9 mouse cellular contexts compared by ENCODE assay signal in genomic region chr9:109989084-109989483, GRCm38 (mm10). TPM values are rescaled to one million over a fixed set of nuclear protein-coding genes. Genes with fewer than 3 reads are reported as not detected.
DNase-seq lines count a peak whose midpoint lies in the region; ATAC-seq and TF ChIP-seq lines count a peak whose summit lies in the region.
"Had no signal": no experiment of that assay in that cellular context is flagged by ENCODE, and none has a peak within 500 bp of the region (broad histone marks: within the 10 kb centered on the region; RNA-seq: fewer than 3 reads in every experiment).

No protein-coding gene starts in this region.

- peak overlapping the region; percentile 70 for H3K27ac ChIP-seq in layer of hippocampus, adult 2 months
- H3K27ac ChIP-seq in intestine, postnatal 0 days (ENCODE audit: low read depth, low read length): no peak overlapping the region

- H3K36me3 ChIP-seq in intestine, postnatal 0 days (ENCODE audit: control insufficient read depth, insufficient read depth): peaks cover 4% of the 10 kb centered on the region; the same call in 1 of the 2 replicates

- no peak for TF ChIP-seq CTCF in layer of hippocampus, adult 2 months (conservative IDR thresholded peaks at IDR 0.05)
- no peak for TF ChIP-seq CTCF in intestine, postnatal 0 days (IDR thresholded peaks at IDR 0.05; ENCODE audit: low read depth)

- 78% methylated on average over 1 of the region's 1 CpGs for WGBS in intestine, postnatal 0 days

- no peak overlapping the region for H3K9ac ChIP-seq in intestine, postnatal 0 days (ENCODE audit: low read depth, low read length)

- DNase-seq in cerebellum, adult 11 months: peak; percentile 20
- peak in 1 of 2 experiments; percentile 27 for DNase-seq in layer of hippocampus, adult 2 months (ENCODE audit: low spot score in 2 of 2)
- no peak for DNase-seq in layer of hippocampus, adult 11-12 months (ENCODE audit: low spot score)
- DNase-seq in adrenal gland, adult 2 months: peak; percentile 74
- DNase-seq in heart, adult 9 months (ENCODE audit: low spot score in 2 of 2): peak; percentile 7 to 55
- no peak for DNase-seq in gastrocnemius, adult 18-20 months (ENCODE audit: low spot score)

- no peak overlapping the region for H3K4me2 ChIP-seq in intestine, postnatal 0 days (replicated peaks; ENCODE audit: low read depth)

- no peak for ATAC-seq in cerebellum, adult (ENCODE audit: insufficient number of reproducible peaks, low FRiP score, low TSS enrichment)
- ATAC-seq in intestine, postnatal 0 days: no peak
- ATAC-seq: Patski had no signal

- no peaks in the 10 kb centered on the region for H3K4me1 ChIP-seq in intestine, postnatal 0 days (replicated peaks; ENCODE audit: control insufficient read depth, insufficient read depth, low read length)

- H3K4me3 ChIP-seq in layer of hippocampus, adult 2 months: no peak overlapping the region
- H3K4me3 ChIP-seq in intestine, postnatal 0 days (ENCODE audit: low read depth, low read length): no peak overlapping the region

- H3K27me3 ChIP-seq in intestine, postnatal 0 days (replicated peaks; ENCODE audit: control insufficient read depth, insufficient read depth, low read length): no peaks in the 10 kb centered on the region
- H3K27me3 ChIP-seq: Patski had no signal

- H3K9me3 ChIP-seq in intestine, postnatal 0 days (ENCODE audit: control insufficient read depth): no peaks in the 10 kb centered on the region

RNA-seq across cellular contexts. Expression of gene Map4, which starts 57.8 kb away (rescaled TPM):
- total RNA-seq in layer of hippocampus, adult 2 months (2021): 100 to 1,000 TPM; 578 to 579 TPM
- 10 to 100 TPM; 81.6 to 82.5 TPM for total RNA-seq in adrenal gland, adult 2 months (2021)
- polyA plus RNA-seq in adrenal gland, adult 2 months (2012; rRNA removed): 219 and 223 TPM in 2 replicates
- polyA plus RNA-seq in intestine, postnatal 0 days (2015; fragmentation: Nextera tagmentation; extraction: Ambion mirVana): 26.0 and 28.4 TPM in 2 replicates
- total RNA-seq in gastrocnemius, adult 18-20 months (2021): 100 to 1,000 TPM; 514 to 562 TPM

Comparison
In these comparisons a context has a peak if more than half of its experiments do, and no peak if none do; other contexts are left out.
1. DNase-seq: peak in cerebellum, adult 11 months (single experiment), adrenal gland, adult 2 months (single experiment) and heart, adult 9 months (2 of 2); none in layer of hippocampus, adult 11-12 months (single experiment) and gastrocnemius, adult 18-20 months (single experiment).
2. RNA of gene Map4, which starts 57.8 kb away (total RNA-seq): 578 to 579 TPM in layer of hippocampus, adult 2 months and 514 to 562 TPM in gastrocnemius, adult 18-20 months; 81.6 to 82.5 TPM in adrenal gland, adult 2 months; every median in the first group is over 4 times any median in the second.